Comparison of ENCODE assay signal across 13 mouse cellular contexts in the genomic region with DNA sequence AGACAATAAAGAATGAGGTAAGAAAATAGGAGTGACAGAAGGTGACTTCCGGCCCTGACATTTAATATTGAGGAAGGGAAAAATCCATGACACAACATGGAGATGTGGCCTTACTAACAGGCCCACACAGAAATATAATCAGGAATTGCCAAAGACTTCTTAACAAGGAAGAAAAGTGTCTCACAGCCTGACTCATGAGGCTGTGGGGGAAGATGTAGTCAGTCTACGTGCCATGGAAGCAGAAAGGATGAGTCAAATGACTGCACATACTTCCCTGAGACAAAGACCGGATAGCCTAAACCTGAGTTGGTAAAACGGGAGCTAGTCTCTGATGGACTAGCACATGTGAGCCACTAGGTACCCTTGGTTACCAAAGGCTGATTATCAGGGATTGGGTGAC.
"Had no signal": no experiment of that assay in that cellular context is flagged by ENCODE, and none has a peak within 500 bp of the region (broad histone marks: within the 10 kb centered on the region; RNA-seq: fewer than 3 reads in every experiment).

No protein-coding gene starts in this region.

- H3K27me3 ChIP-seq: limb, embryonic 13.5 days; neural tube, embryonic 13.5 days had no signal

- H3K4me1 ChIP-seq: midbrain, embryonic 12.5 days had no signal

- H3K9me3 ChIP-seq: limb, embryonic 13.5 days; midbrain, embryonic 12.5 days; neural tube, embryonic 13.5 days had no signal

- ATAC-seq: lung, postnatal 0 days; midbrain, embryonic 16.5 days had no signal

- H3K4me3 ChIP-seq: layer of hippocampus, adult 2 months; limb, embryonic 13.5 days; midbrain, embryonic 12.5 days; neural tube, embryonic 13.5 days had no signal

- H3K4me2 ChIP-seq: limb, embryonic 13.5 days; midbrain, embryonic 12.5 days; neural tube, embryonic 13.5 days had no signal

- H3K27ac ChIP-seq: layer of hippocampus, adult 2 months; limb, embryonic 13.5 days; liver, embryonic 14.5 days; midbrain, embryonic 12.5 days; neural tube, embryonic 13.5 days had no signal

- DNase-seq: kidney, postnatal 10 days; kidney, postnatal 4 days; lung, adult 2 months; lung, postnatal 4 days; right cerebral cortex, postnatal 14 days; thymus, postnatal 36 days had no signal

- H3K9ac ChIP-seq: limb, embryonic 13.5 days; liver, embryonic 14.5 days; midbrain, embryonic 12.5 days; neural tube, embryonic 13.5 days had no signal

- H3K36me3 ChIP-seq: limb, embryonic 13.5 days; midbrain, embryonic 12.5 days; neural tube, embryonic 13.5 days had no signal
